Mouse (Mus musculus) induced T-regulatory cell, adult 2 months (primary cell): Measurements from ENCODE around the gene Zfp365.

ENCODE experiments used
- DNase-seq: peaks from one replicate; pipeline ENCODE4 v3.0.0-alpha.2; 2012; ENCODE audit warnings: low read depth

Zfp365 gene

DNA sequence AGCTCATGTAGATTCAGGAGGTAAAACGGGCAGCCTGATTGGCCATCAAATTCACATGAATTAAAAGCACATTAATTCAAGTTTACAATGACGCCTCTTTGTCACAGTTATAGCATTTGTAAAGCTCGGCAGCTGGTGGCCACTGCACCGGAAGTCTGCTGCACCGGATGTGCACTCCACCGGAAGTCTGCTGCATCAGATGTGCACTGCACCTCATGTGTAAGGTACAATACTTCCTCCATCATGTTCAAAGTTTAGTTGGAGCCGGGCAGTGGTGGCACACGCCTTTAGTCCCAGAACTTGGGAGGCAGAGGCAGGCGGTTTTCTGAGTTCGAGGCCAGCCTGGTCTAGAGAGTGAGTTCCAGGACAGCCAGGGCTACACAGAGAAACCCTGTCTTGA, 70.9 kb downstream of the Zfp365 start:
- peak; percentile 18 for DNase-seq

DNA sequence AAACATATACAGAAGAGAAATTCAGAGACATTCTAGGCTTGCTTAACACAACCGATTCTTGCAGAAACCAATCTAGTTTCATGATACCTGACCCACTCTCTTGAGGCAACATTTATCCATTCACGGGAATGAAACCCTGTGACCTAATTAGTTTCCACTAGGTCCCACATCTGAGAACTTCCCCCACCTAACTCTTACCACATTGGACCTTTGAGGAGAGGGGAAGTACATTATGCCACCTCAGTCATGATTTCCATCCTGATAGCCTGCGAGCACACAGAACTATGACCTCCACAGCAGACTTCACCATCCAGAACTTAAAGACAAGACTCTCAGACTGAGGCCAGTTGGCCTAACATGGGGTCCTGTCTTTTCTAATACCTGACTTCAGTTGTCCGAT, 71.7 kb downstream of the Zfp365 start:
- DNase-seq = peak; percentile 43

DNA sequence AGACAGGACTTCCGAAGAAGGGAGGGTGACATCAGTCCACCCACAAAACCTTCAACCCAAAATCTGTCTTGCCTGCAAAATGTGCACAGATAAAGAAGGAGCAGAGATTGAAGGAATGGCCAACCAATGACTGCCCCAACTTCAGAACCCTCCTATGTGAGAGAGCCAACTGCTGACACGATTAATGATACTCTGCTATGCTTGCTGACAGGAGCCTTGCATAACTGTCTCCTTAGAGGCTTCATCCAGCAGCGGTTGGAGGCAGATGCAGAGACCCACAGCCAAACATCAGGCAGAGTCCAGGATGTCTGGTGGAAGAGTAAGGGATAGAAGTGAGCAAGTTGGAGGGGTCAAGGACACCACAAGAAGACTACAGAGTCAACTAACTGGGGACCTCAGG, 73.3 kb downstream of the Zfp365 start:
- DNase-seq = no peak

DNA sequence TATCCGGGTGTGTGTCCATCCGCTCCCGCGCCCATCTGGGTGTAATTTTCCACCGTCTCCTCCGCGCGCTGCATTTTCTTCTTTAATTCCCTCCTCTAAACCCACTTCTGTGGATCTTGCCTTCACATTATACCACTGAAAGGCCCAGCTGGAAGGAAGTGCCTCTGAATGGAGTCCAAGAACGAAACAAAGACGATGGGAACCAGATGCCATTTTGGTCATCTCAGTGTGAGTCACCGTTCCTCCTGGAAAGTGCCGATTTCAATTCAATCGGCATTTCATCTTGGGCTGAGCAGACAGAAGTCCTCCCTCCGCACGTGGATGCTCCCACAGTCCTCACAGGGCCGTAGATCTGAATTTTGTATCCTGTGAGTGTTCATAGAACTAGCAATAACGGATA, 76.0 kb downstream of the Zfp365 start:
- DNase-seq = no peak
